9 mouse cellular contexts compared by ENCODE assay signal in the genomic region with DNA sequence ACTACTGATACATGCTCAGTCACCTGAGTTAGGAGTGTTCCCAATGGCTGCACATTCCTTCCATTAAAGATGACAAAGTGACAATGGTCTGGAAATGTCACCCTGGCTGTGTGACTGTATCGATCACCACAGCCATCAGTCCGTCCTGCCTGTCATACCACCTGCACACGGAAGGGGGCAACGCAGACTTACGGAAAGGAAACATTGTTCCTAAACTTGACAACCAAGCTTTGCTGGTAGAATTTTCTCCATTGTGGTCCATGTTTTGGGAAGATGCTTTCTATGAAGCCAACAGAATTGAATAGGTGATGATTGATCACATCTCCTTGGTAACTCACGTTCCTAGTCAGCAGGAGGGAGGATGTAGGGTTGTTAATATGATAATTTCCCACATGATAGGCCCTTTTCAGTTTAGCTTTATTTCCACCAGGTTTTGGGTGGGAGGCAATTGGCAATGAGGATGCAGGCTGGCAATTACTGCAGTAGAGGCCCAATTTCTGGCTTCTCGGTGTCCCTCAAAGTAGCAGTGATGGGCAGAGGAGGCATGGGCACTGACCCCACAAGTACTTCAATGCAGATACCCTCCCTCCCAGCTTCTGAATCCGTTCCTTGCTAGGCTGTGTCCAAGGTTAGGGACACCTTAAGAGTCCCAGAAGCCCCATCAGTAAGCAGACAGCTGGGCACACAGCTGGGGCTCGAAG. TPM values are rescaled to one million over a fixed set of nuclear protein-coding genes. Genes with fewer than 3 reads are reported as not detected.
DNase-seq lines count a peak whose midpoint lies in the region; ATAC-seq and TF ChIP-seq lines count a peak whose summit lies in the region.
"Had no signal": no experiment of that assay in that cellular context is flagged by ENCODE, and none has a peak within 500 bp of the region (broad histone marks: within the 10 kb centered on the region; RNA-seq: fewer than 3 reads in every experiment).

No protein-coding gene starts in this region.

- H3K36me3 ChIP-seq in heart, adult 2 months (ENCODE audit: control insufficient read depth, insufficient read depth, low read length) = no peaks in the 10 kb centered on the region
- H3K36me3 ChIP-seq in heart, embryonic 11.5 days (ENCODE audit: control insufficient read depth, insufficient read depth, low read length) = no peaks in the 10 kb centered on the region
- no peaks in the 10 kb centered on the region for H3K36me3 ChIP-seq in hindbrain, embryonic 16.5 days (ENCODE audit: control insufficient read depth, insufficient read depth, low read length)
- H3K36me3 ChIP-seq: liver, embryonic 15.5 days had no signal

- peak; percentile 94 for TF ChIP-seq EP300 in heart, adult 2 months (IDR thresholded peaks at IDR 0.05; ENCODE audit: insufficient read depth, low read depth, low read length)

- POLR2A ChIA-PET in Patski (lab: Charles Lee) = interaction anchor here (0.7 to 1.2 kb wide), 3 partner anchors 16 to 51 kb away, joined by 3 to 5 read pairs (median 3); no protein-coding TSS in a partner anchor

- CTCF ChIA-PET in Patski (lab: Charles Lee) = interaction anchor here (0.6 to 2.1 kb wide), 14 partner anchors 9 to 296 kb away, joined by 3 to 25 read pairs (median 4); no protein-coding TSS in a partner anchor

- intact Hi-C loops in heart, adult 2 months (cut with DNase I) = loop anchor here (1.0 to 2.0 kb wide), 4 partner anchors 16 to 156 kb away; no protein-coding TSS in a partner anchor
- intact Hi-C loops in left cerebral cortex, postnatal 25 days (cut with DNase I) = loop anchor here (1.0 to 5.0 kb wide), 2 partner anchors 63 to 156 kb away; no protein-coding TSS in a partner anchor

- H3K4me3 ChIP-seq in heart, adult 2 months = no peak overlapping the region
- H3K4me3 ChIP-seq in heart, embryonic 11.5 days (ENCODE audit: low read depth, low read length) = no peak overlapping the region
- H3K4me3 ChIP-seq in hindbrain, embryonic 16.5 days (ENCODE audit: low read length) = no peak overlapping the region
- H3K4me3 ChIP-seq: liver, embryonic 15.5 days had no signal

- WGBS in heart, adult 2 months = 28% methylated on average over 9 of the region's 9 CpGs
- WGBS in heart, embryonic 11.5 days (ENCODE audit: insufficient replicate concordance) = 24% methylated on average over 9 of the region's 9 CpGs
- WGBS in hindbrain, embryonic 16.5 days = 25% methylated on average over 9 of the region's 9 CpGs

- peaks cover 4% of the 10 kb centered on the region for H3K4me1 ChIP-seq in heart, adult 2 months (ENCODE audit: control insufficient read depth, insufficient read depth, low read length)
- peaks cover 13% of the 10 kb centered on the region for H3K4me1 ChIP-seq in heart, embryonic 11.5 days (ENCODE audit: control insufficient read depth, insufficient read depth, low read length)
- peaks cover 23% of the 10 kb centered on the region for H3K4me1 ChIP-seq in hindbrain, embryonic 16.5 days (ENCODE audit: control insufficient read depth, insufficient read depth, low read depth, low read length)

- ATAC-seq in heart, embryonic 11.5 days (replicated peaks; ENCODE audit: insufficient number of reproducible peaks, low FRiP score, low TSS enrichment) = no peak
- no peak for ATAC-seq in Patski
- no peak for ATAC-seq in hindbrain, embryonic 16.5 days

- peaks cover 4% of the 10 kb centered on the region; the same call in 1 of the 2 replicates for H3K79me2 ChIP-seq in heart, adult 2 months (replicated peaks; ENCODE audit: control insufficient read depth, insufficient read depth, low read length)

- no peaks in the 10 kb centered on the region for H3K27me3 ChIP-seq in heart, adult 2 months (ENCODE audit: control insufficient read depth, insufficient read depth, low read length)
- H3K27me3 ChIP-seq in heart, embryonic 11.5 days (ENCODE audit: control insufficient read depth, insufficient read depth, low read length) = peaks cover 46% of the 10 kb centered on the region
- H3K27me3 ChIP-seq in Patski = no peaks in the 10 kb centered on the region
- no peaks in the 10 kb centered on the region for H3K27me3 ChIP-seq in hindbrain, embryonic 16.5 days (replicated peaks; ENCODE audit: control insufficient read depth, insufficient read depth, low read length)

- no peaks in the 10 kb centered on the region for H3K9me3 ChIP-seq in heart, embryonic 11.5 days (replicated peaks; ENCODE audit: control insufficient read depth, low read length)
- no peaks in the 10 kb centered on the region for H3K9me3 ChIP-seq in hindbrain, embryonic 16.5 days (ENCODE audit: control insufficient read depth, low read length)
- H3K9me3 ChIP-seq: liver, embryonic 15.5 days had no signal

- no peak overlapping the region for H3K4me2 ChIP-seq in heart, embryonic 11.5 days
- H3K4me2 ChIP-seq in hindbrain, embryonic 16.5 days (ENCODE audit: low read length) = no peak overlapping the region
- H3K4me2 ChIP-seq: liver, embryonic 15.5 days had no signal

- in situ Hi-C loops in Patski (cut with MboI; ENCODE audit: low pct_unique_long_range_greater_than_20kb) = no loop called here

- TF ChIP-seq CTCF in heart, adult 2 months (IDR thresholded peaks at IDR 0.05) = peak; percentile 99
- TF ChIP-seq CTCF in Patski (IDR thresholded peaks at IDR 0.05) = peak; percentile 98

- DNase-seq in heart, adult 2 months = peak; percentile 74 to 83
- DNase-seq in Patski (ENCODE audit: low read depth, low spot score) = no peak
- DNase-seq in embryo, embryonic 10.5 days (ENCODE audit: low spot score) = peak; percentile 83
- peak; percentile 73 to 85 for DNase-seq in left cerebral cortex, postnatal 25 days (ENCODE audit: low spot score in 2 of 2)
- DNase-seq in naive thymus-derived CD4-positive, alpha-beta T cell, adult 2 months (ENCODE audit: low read depth) = peak; percentile 91
- peak; percentile 54 to 71 for DNase-seq in thymus, adult 18-20 months

- no peak for TF ChIP-seq POLR2A in heart, adult 2 months (IDR thresholded peaks at IDR 0.05; ENCODE audit: insufficient read depth, low read depth, low read length)

- H3K9ac ChIP-seq in heart, adult 2 months (ENCODE audit: low read depth, low read length) = no peak overlapping the region
- H3K9ac ChIP-seq in heart, embryonic 11.5 days (ENCODE audit: low read depth, low read length) = no peak overlapping the region
- no peak overlapping the region for H3K9ac ChIP-seq in hindbrain, embryonic 16.5 days (ENCODE audit: low read depth, low read length)
- H3K9ac ChIP-seq: liver, embryonic 15.5 days had no signal

- no peak overlapping the region for H3K27ac ChIP-seq in heart, adult 2 months
- H3K27ac ChIP-seq in heart, embryonic 11.5 days (ENCODE audit: low read depth, low read length) = no peak overlapping the region
- peak overlapping the region; percentile 30; the same call in 1 of the 2 replicates for H3K27ac ChIP-seq in hindbrain, embryonic 16.5 days (ENCODE audit: low read depth, low read length)
- H3K27ac ChIP-seq: liver, embryonic 15.5 days had no signal

RNA-seq across cellular contexts. Expression of a gene that starts 2.1 kb away (rescaled TPM):
- total RNA-seq in heart, adult 2 months (2021) = 10 to 100 TPM; 12.1 to 14.5 TPM
- polyA plus RNA-seq in heart, adult 2 months (2012; rRNA removed) = 12.8 and 14.2 TPM in 2 replicates
- polyA plus RNA-seq in heart, embryonic 11.5 days (2014; fragmentation: Nextera tagmentation; extraction: Ambion mirVana) = 0.79 and 1.1 TPM in 2 replicates
- 22.4 TPM for polyA plus RNA-seq in Patski (2021)
- 7.6 and 8.6 TPM in 2 replicates for polyA plus RNA-seq in hindbrain, embryonic 16.5 days (2015; fragmentation: Nextera tagmentation; extraction: Ambion mirVana)
- 100 to 1,000 TPM; 146 to 197 TPM for total RNA-seq in left cerebral cortex, postnatal 25 days (2021)

RNA-seq across cellular contexts. Expression of a gene that starts 36.6 kb away (rescaled TPM):
- 1 to 10 TPM; 1.3 to 1.9 TPM for total RNA-seq in heart, adult 2 months (2021)
- polyA plus RNA-seq in heart, adult 2 months (2012; rRNA removed) = 2.6 and 2.9 TPM in 2 replicates
- 3.5 and 5.6 TPM in 2 replicates for polyA plus RNA-seq in heart, embryonic 11.5 days (2014; fragmentation: Nextera tagmentation; extraction: Ambion mirVana)
- polyA plus RNA-seq in Patski (2021) = 20.6 TPM
- 27.7 and 30.2 TPM in 2 replicates for polyA plus RNA-seq in hindbrain, embryonic 16.5 days (2015; fragmentation: Nextera tagmentation; extraction: Ambion mirVana)
- 10 to 100 TPM; 11.7 to 13.6 TPM for total RNA-seq in left cerebral cortex, postnatal 25 days (2021)

RNA-seq across cellular contexts. Expression of a gene that starts 39.5 kb away (rescaled TPM):
- not detected for total RNA-seq in heart, adult 2 months (2021)
- 0.21 TPM in 1 of 2 replicates, not detected in the other for polyA plus RNA-seq in heart, adult 2 months (2012; rRNA removed)
- not detected in 2 replicates for polyA plus RNA-seq in heart, embryonic 11.5 days (2014; fragmentation: Nextera tagmentation; extraction: Ambion mirVana)
- 0.17 TPM for polyA plus RNA-seq in Patski (2021)
- 1.9 and 3.0 TPM in 2 replicates for polyA plus RNA-seq in hindbrain, embryonic 16.5 days (2015; fragmentation: Nextera tagmentation; extraction: Ambion mirVana)
- total RNA-seq in left cerebral cortex, postnatal 25 days (2021) = 1 to 10 TPM; 1.5 to 2.4 TPM

RNA-seq across cellular contexts. Expression of a gene that starts 49.4 kb away (rescaled TPM):
- not detected for total RNA-seq in heart, adult 2 months (2021)
- polyA plus RNA-seq in heart, adult 2 months (2012; rRNA removed) = not detected in 2 replicates
- not detected in 2 replicates for polyA plus RNA-seq in heart, embryonic 11.5 days (2014; fragmentation: Nextera tagmentation; extraction: Ambion mirVana)
- not detected for polyA plus RNA-seq in Patski (2021)
- 0.99 and 1.3 TPM in 2 replicates for polyA plus RNA-seq in hindbrain, embryonic 16.5 days (2015; fragmentation: Nextera tagmentation; extraction: Ambion mirVana)
- 1 to 10 TPM; 1.3 to 1.4 TPM for total RNA-seq in left cerebral cortex, postnatal 25 days (2021)
- polyA plus RNA-seq: liver, embryonic 15.5 days had no signal

RNA-seq across cellular contexts. Expression of a gene that starts 52.8 kb away (rescaled TPM):
- 10 to 100 TPM; 18.2 to 19.3 TPM for total RNA-seq in heart, adult 2 months (2021)
- 7.8 and 9.0 TPM in 2 replicates for polyA plus RNA-seq in heart, adult 2 months (2012; rRNA removed)
- 4.2 and 4.4 TPM in 2 replicates for polyA plus RNA-seq in heart, embryonic 11.5 days (2014; fragmentation: Nextera tagmentation; extraction: Ambion mirVana)
- polyA plus RNA-seq in Patski (2021) = 47.5 TPM
- 4.1 and 4.7 TPM in 2 replicates for polyA plus RNA-seq in hindbrain, embryonic 16.5 days (2015; fragmentation: Nextera tagmentation; extraction: Ambion mirVana)
- 10 to 100 TPM; 46.5 to 50.8 TPM for total RNA-seq in left cerebral cortex, postnatal 25 days (2021)
